In genomic region chr1:156037144-156037583, GRCm38 (mm10) we compare ENCODE assay signal across 8 mouse cellular contexts. TPM values are rescaled to one million over a fixed set of nuclear protein-coding genes. Genes with fewer than 3 reads are reported as not detected.
A peak's percentile ranks its signal among the peaks of the same experiment; 100 is the strongest.
DNase-seq lines count a peak whose midpoint lies in the region; ATAC-seq and TF ChIP-seq lines count a peak whose summit lies in the region.

No protein-coding gene starts in this region.

- no peak overlapping the region for H3K4me3 ChIP-seq in midbrain, embryonic 12.5 days
- H3K4me3 ChIP-seq in midbrain, embryonic 16.5 days (ENCODE audit: low read depth, low read length) = no peak overlapping the region
- peak overlapping the region; percentile 89 for H3K4me3 ChIP-seq in heart, adult 2 months
- H3K4me3 ChIP-seq in kidney, embryonic 16.5 days (ENCODE audit: low read length) = peak overlapping the region; percentile 16; the same call in 1 of the 2 replicates

- intact Hi-C loops in heart, adult 2 months (cut with DNase I) = loop anchor here (10.0 kb wide), 1 partner anchor 222 kb away; the partner anchor contains the start of gene Qsox1

- no peak for ATAC-seq in midbrain, embryonic 12.5 days (ENCODE audit: low FRiP score, low read depth)
- ATAC-seq in midbrain, embryonic 16.5 days = no peak
- ATAC-seq in kidney, embryonic 16.5 days (ENCODE audit: low FRiP score, low TSS enrichment) = no peak

- TF ChIP-seq EP300 in heart, adult 2 months (IDR thresholded peaks at IDR 0.05; ENCODE audit: insufficient read depth, low read depth, low read length) = peak; percentile 56; the same call in 1 of the 2 replicates

- no peak for TF ChIP-seq CTCF in heart, adult 2 months (IDR thresholded peaks at IDR 0.05)

- H3K9me3 ChIP-seq in midbrain, embryonic 12.5 days = no peaks in the 10 kb centered on the region
- no peaks in the 10 kb centered on the region for H3K9me3 ChIP-seq in midbrain, embryonic 16.5 days (replicated peaks; ENCODE audit: control insufficient read depth, low read length, poor library complexity, severe bottlenecking)
- H3K9me3 ChIP-seq in kidney, embryonic 16.5 days (ENCODE audit: low read length) = no peaks in the 10 kb centered on the region

- H3K36me3 ChIP-seq in midbrain, embryonic 12.5 days = peaks cover 13% of the 10 kb centered on the region
- H3K36me3 ChIP-seq in midbrain, embryonic 16.5 days (ENCODE audit: control insufficient read depth, insufficient read depth, low read length) = peaks cover 8% of the 10 kb centered on the region; the same call in 1 of the 2 replicates
- peaks cover 24% of the 10 kb centered on the region for H3K36me3 ChIP-seq in heart, adult 2 months (ENCODE audit: control insufficient read depth, insufficient read depth, low read length)
- peaks cover 18% of the 10 kb centered on the region; the same call in 1 of the 2 replicates for H3K36me3 ChIP-seq in kidney, embryonic 16.5 days (ENCODE audit: insufficient read depth, low read length)

- H3K4me2 ChIP-seq in midbrain, embryonic 12.5 days (replicated peaks) = peak overlapping the region; percentile 22; the same call in 1 of the 2 replicates
- no peak overlapping the region for H3K4me2 ChIP-seq in midbrain, embryonic 16.5 days (ENCODE audit: low read length)
- H3K4me2 ChIP-seq in kidney, embryonic 16.5 days (replicated peaks; ENCODE audit: low read depth, low read length) = peak overlapping the region; percentile 39

- H3K27ac ChIP-seq in midbrain, embryonic 12.5 days (replicated peaks) = no peak overlapping the region
- H3K27ac ChIP-seq in midbrain, embryonic 16.5 days (ENCODE audit: low read length) = no peak overlapping the region
- H3K27ac ChIP-seq in heart, adult 2 months = peak overlapping the region; percentile 98
- H3K27ac ChIP-seq in kidney, embryonic 16.5 days (ENCODE audit: low read length) = peak overlapping the region; percentile 38; the same call in 1 of the 2 replicates

- peaks cover 17% of the 10 kb centered on the region for H3K4me1 ChIP-seq in midbrain, embryonic 12.5 days
- peaks cover 21% of the 10 kb centered on the region for H3K4me1 ChIP-seq in midbrain, embryonic 16.5 days (ENCODE audit: control insufficient read depth, insufficient read depth, low read length)
- peaks cover 7% of the 10 kb centered on the region for H3K4me1 ChIP-seq in heart, adult 2 months (ENCODE audit: control insufficient read depth, insufficient read depth, low read length)
- peaks cover 24% of the 10 kb centered on the region for H3K4me1 ChIP-seq in kidney, embryonic 16.5 days (ENCODE audit: insufficient read depth, low read length)

- no peaks in the 10 kb centered on the region for H3K27me3 ChIP-seq in midbrain, embryonic 12.5 days
- H3K27me3 ChIP-seq in midbrain, embryonic 16.5 days (ENCODE audit: control insufficient read depth, insufficient read depth, low read depth, low read length) = no peaks in the 10 kb centered on the region
- H3K27me3 ChIP-seq in heart, adult 2 months (ENCODE audit: control insufficient read depth, insufficient read depth, low read length) = no peaks in the 10 kb centered on the region
- no peaks in the 10 kb centered on the region for H3K27me3 ChIP-seq in kidney, embryonic 16.5 days (ENCODE audit: insufficient read depth, low read length)

- H3K79me2 ChIP-seq in heart, adult 2 months (replicated peaks; ENCODE audit: control insufficient read depth, insufficient read depth, low read length) = peaks cover 3% of the 10 kb centered on the region

- H3K9ac ChIP-seq in midbrain, embryonic 12.5 days (replicated peaks) = no peak overlapping the region; the same call in 1 of the 2 replicates
- no peak overlapping the region for H3K9ac ChIP-seq in midbrain, embryonic 16.5 days (ENCODE audit: low read depth, low read length)
- peak overlapping the region; percentile 89 for H3K9ac ChIP-seq in heart, adult 2 months (ENCODE audit: low read depth, low read length)
- H3K9ac ChIP-seq in kidney, embryonic 16.5 days (replicated peaks; ENCODE audit: low read length) = peak overlapping the region; percentile 54

- peak; percentile 95 for TF ChIP-seq POLR2A in heart, adult 2 months (IDR thresholded peaks at IDR 0.05; ENCODE audit: insufficient read depth, low read depth, low read length)

- WGBS in midbrain, embryonic 12.5 days = 74% methylated on average over 5 of the region's 5 CpGs
- WGBS in midbrain, embryonic 16.5 days = 61% methylated on average over 5 of the region's 5 CpGs
- 9% methylated on average over 5 of the region's 5 CpGs for WGBS in heart, adult 2 months
- 49% methylated on average over 5 of the region's 5 CpGs for WGBS in kidney, embryonic 16.5 days

- peak; percentile 51 for DNase-seq in adrenal gland, postnatal 10 days
- DNase-seq in heart, adult 2 months = peak; percentile 61 to 67
- DNase-seq in lung, postnatal 36 days = peak; percentile 59
- DNase-seq in thymus, postnatal 25 days = peak; percentile 52
- no peak for DNase-seq in layer of hippocampus, adult 9-10 months (ENCODE audit: low spot score)

RNA-seq across cellular contexts. Expression of gene Tor1aip1, which starts 0.9 kb away (rescaled TPM):
- 37.6 and 41.3 TPM in 2 replicates for polyA plus RNA-seq in midbrain, embryonic 12.5 days (2016; fragmentation: Nextera tagmentation; extraction: Ambion mirVana)
- polyA plus RNA-seq in midbrain, embryonic 16.5 days (2015; fragmentation: Nextera tagmentation; extraction: Ambion mirVana) = 14.2 and 17.3 TPM in 2 replicates
- 10 to 100 TPM; 82.9 to 85.4 TPM for total RNA-seq in adrenal gland, postnatal 10 days (2021)
- total RNA-seq in heart, adult 2 months (2021) = 10 to 100 TPM; 79.9 to 91.2 TPM
- polyA plus RNA-seq in heart, adult 2 months (2012; rRNA removed) = 33.0 and 51.1 TPM in 2 replicates
- polyA plus RNA-seq in kidney, embryonic 16.5 days (2015; fragmentation: Nextera tagmentation; extraction: Ambion mirVana) = 33.7 and 40.4 TPM in 2 replicates

RNA-seq across cellular contexts. Expression of gene Tor1aip2, which starts 2.0 kb away (rescaled TPM):
- polyA plus RNA-seq in midbrain, embryonic 12.5 days (2016; fragmentation: Nextera tagmentation; extraction: Ambion mirVana) = 95.0 and 95.6 TPM in 2 replicates
- polyA plus RNA-seq in midbrain, embryonic 16.5 days (2015; fragmentation: Nextera tagmentation; extraction: Ambion mirVana) = 58.1 and 60.9 TPM in 2 replicates
- 100 to 1,000 TPM; 103 to 106 TPM for total RNA-seq in adrenal gland, postnatal 10 days (2021)
- total RNA-seq in heart, adult 2 months (2021) = 10 to 100 TPM; 40.3 to 42.9 TPM
- 51.0 and 76.1 TPM in 2 replicates for polyA plus RNA-seq in heart, adult 2 months (2012; rRNA removed)
- 117 and 118 TPM in 2 replicates for polyA plus RNA-seq in kidney, embryonic 16.5 days (2015; fragmentation: Nextera tagmentation; extraction: Ambion mirVana)

Comparison
In these comparisons a context has a peak if more than half of its experiments do, and no peak if none do; other contexts are left out.
1. H3K27ac ChIP-seq: peak in heart, adult 2 months (single experiment) and kidney, embryonic 16.5 days (single experiment); none in midbrain, embryonic 12.5 days (single experiment) and midbrain, embryonic 16.5 days (single experiment).
2. H3K4me3 ChIP-seq: peak in heart, adult 2 months (single experiment) and kidney, embryonic 16.5 days (single experiment); none in midbrain, embryonic 12.5 days (single experiment) and midbrain, embryonic 16.5 days (single experiment).
3. H3K9ac ChIP-seq: peak in heart, adult 2 months (single experiment) and kidney, embryonic 16.5 days (single experiment); none in midbrain, embryonic 12.5 days (single experiment) and midbrain, embryonic 16.5 days (single experiment).